Mouse (Mus musculus) mature B cell (primary cell): ENCODE results near the gene Naaladl2.

ENCODE experiments used
- in situ Hi-C: fragments of 300-500 bp; cut with MboI; formaldehyde crosslinking; loops from 2 replicates; pipeline ENCODE4 v1.14.3; 2019

Naaladl2 gene

DNA sequence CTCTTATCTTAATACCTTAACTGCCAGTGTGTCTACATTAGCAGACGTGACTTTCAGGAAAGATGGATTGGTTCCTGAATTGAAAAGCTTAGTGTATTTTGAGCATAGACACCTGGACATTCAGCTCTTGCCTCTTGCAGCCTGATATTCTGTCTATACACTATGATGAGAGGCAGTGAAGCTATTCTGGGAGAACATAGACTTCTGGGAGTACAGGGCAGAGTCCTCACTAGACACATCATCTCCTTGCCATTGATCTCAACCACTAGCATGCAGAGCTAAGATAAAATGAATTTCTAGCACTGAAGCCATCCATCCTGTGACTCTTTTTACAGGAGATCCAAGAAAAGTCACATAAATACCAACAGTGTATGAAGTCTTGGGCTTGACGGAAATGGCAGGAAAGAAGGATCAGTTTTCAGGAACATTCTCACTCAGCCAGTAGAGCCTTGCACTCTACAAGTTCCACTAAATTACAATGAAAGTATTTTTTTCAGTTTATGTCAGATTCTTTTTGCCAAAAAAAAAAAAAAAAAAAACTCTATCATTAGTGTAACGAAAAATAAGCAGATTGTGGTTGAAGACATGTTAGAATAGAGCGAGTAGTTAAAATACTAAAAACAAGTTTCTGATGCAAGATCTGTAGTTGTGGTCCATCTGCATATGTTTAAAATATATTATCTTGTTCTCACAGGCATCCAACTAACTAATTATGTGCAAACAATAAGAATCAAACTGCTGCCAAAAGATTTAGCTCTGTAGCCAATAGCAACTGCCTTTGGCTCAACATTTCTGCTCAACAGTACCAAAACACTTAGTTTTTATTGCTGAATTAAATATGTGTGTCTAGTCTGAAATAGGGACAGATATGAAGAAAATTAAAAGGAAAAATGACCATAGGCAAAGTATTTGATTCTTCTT, 1171.1 kb downstream of the Naaladl2 start:
- in situ Hi-C loops = no loop called here

GRCm38 (mm10) chr3:23962961-23963621, 1181.0 kb downstream of the Naaladl2 start:
- in situ Hi-C loops = no loop called here

DNA sequence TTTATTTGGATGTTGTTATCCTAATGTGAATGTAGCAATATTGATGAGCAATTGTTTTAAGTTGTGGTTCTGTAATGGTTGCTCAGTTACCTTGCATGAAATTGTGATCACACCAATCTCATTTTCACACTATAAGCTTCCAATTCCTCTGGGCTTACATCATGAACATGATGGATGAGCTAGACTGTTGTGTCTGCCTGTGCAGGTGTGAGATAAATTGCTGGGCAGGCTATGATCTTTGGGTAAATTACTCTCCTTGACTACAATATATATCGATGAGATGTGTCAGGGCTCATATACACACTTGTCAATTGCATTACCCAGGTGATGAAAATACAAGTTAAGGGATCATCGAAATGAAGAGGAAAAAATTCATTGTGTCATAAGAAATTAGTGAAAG, 1197.9 kb downstream of the Naaladl2 start:
- in situ Hi-C loops = no loop called here

DNA sequence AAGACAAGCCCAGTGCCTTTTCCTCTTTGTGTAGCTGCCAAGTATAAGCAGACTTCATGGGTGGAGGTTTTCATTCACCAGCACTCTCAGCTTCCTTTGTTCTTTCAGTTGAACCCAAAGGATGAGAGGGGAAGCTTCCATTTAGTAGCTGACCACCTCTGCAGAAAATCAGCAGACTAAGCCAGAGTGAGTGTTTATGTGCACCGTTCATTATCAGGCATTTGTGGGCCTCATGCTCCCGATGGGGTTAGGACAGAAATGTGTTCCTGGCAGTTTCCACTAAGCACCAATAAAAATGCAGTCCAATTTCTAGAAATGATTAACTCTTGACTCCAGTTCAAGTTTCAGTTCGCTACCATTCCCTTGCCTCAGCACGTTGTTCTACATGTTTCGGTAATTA, 1206.8 kb downstream of the Naaladl2 start:
- in situ Hi-C loops = no loop called here

GRCm38 (mm10) chr3:23928097-23928496, 1216.0 kb downstream of the Naaladl2 start:
- in situ Hi-C loops = no loop called here

- in situ Hi-C loops = no loop called here
These were observed 1236.4 kb downstream of the Naaladl2 start for GRCm38 (mm10) chr3:23907682-23908081.

GRCm38 (mm10) chr3:23865688-23866087, 1278.4 kb downstream of the Naaladl2 start:
- in situ Hi-C loops = no loop called here

DNA sequence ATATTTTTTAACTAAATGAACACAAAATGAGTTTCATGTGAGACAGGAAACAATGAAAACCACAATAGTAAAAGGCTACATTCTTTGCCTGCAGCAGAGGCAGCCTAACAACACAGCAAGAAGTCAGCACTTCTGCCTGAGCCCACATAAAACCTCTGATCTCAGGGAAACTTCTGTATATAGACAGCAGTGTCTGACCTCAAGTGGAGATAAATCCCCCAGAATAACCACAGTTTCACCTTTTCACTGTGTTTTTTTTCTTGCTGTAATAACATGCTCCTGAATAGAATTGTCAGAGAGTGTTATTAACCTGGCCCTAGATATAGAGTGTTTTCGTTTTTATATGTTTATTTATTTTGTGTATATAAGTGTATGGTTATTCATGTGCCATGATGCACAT, 1286.8 kb downstream of the Naaladl2 start:
- in situ Hi-C loops = no loop called here

- in situ Hi-C loops = no loop called here
These were observed 1326.5 kb downstream of the Naaladl2 start for GRCm38 (mm10) chr3:23817585-23817984.

DNA sequence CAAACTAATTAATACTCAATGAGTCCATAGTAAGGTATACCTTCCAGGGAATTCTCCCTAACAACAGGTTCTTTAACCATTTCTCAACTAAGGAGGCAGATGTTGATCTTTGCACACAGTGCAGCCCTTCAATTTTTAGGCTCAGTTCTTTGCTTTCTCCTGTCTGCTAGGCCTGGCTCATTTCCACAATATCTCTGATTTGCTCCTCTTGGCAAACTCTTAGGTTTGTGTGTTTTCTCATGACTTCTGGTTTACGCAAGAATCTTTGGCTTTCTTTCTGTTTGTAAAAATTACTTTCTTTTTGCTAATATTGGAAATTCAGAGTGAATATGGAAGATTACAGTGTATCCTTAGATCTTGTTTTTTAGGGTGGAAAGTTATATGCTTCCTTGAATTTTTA, 1385.3 kb downstream of the Naaladl2 start:
- in situ Hi-C loops = no loop called here
